Mouse (Mus musculus) spleen, adult 2 months (tissue): ENCODE measurements around the gene Fxyd7. TPM values are rescaled to one million over a fixed set of nuclear protein-coding genes. Genes with fewer than 3 reads are reported as not detected.

Source experiments
- DNase-seq, 2 experiments: peaks; one replicate each; pipeline versions ENCODE4 v3.0.0 to v3.0.0-alpha.2; 2012 to 2021; ENCODE audit warnings: low spot score in 2 of 2, low read depth in 1 of 2
- H3K27ac ChIP-seq: fragments of 200-500 bp; 2 replicates; pipeline ENCODE4 v1.5.1; 2012; ENCODE audit warnings: low read length, inconsistent platforms; ENCODE audit not compliant: insufficient read depth
- H3K27me3 ChIP-seq: fragments of 200-500 bp; 2 replicates; pipeline ENCODE4 v1.6.1; 2012; ENCODE audit warnings: mild to moderate bottlenecking, moderate library complexity, low read length, inconsistent platforms; ENCODE audit not compliant: control insufficient read depth, insufficient read depth
- H3K36me3 ChIP-seq: fragments of 200-500 bp; 2 replicates; pipeline ENCODE4 v1.6.1; 2012; ENCODE audit warnings: mild to moderate bottlenecking, low read length, inconsistent platforms; ENCODE audit not compliant: control insufficient read depth, insufficient read depth
- H3K4me1 ChIP-seq: fragments of 200-500 bp; 2 replicates; pipeline ENCODE4 v1.6.1; 2011; ENCODE audit warnings: inconsistent platforms; ENCODE audit not compliant: control insufficient read depth, insufficient read depth, insufficient read length
- H3K4me3 ChIP-seq: fragments of 200-500 bp; 2 replicates; pipeline ENCODE4 v1.5.1; 2011; ENCODE audit warnings: mild to moderate bottlenecking, inconsistent platforms; ENCODE audit not compliant: insufficient read depth, insufficient read length; ENCODE audit errors: extremely low read depth
- CTCF ChIP-seq: fragments of 200-500 bp; IDR thresholded peaks from 2 replicates; pipeline ENCODE4 v1.5.1; 2011; ENCODE audit warnings: mild to moderate bottlenecking, inconsistent platforms; ENCODE audit not compliant: insufficient read depth, insufficient read length, insufficient replicate concordance; ENCODE audit errors: extremely low read depth
- POLR2A ChIP-seq: fragments of 200-500 bp; IDR thresholded peaks from 2 replicates; pipeline ENCODE4 v1.6.1; 2011; ENCODE audit warnings: low read depth, low read length, inconsistent platforms
- WGBS: fragments of 180-500 bp; shearing (Covaris S2); methylation state at CpG from one replicate; pipeline ENCODE4 v1.1.7; 2018; 5-methylcytosine and 5-hydroxymethylcytosine counted together
- polyA plus RNA-seq: library from polyadenylated mRNA; depleted of rRNA; stranded (reverse); fragments of >200 nt; gene quantifications from 2 replicates; pipeline ENCODE4 v1.2.3, GENCODE M21; 2012

Fxyd7 gene
- polyA plus RNA-seq, 1 experiment = 1.2 TPM

GRCm38 (mm10) chr7:31094774-31095501 lies 43.7 kb upstream of the Fxyd7 start:
- Histone ChIP-seq H3K4me3 (no peak overlapping the region), H3K36me3 (no peaks in the 10 kb centered on the region), H3K27me3 (no peaks in the 10 kb centered on the region), H3K4me1 (peaks cover 2% of the 10 kb centered on the region; the same call in 1 of the 2 replicates), H3K27ac (no peak overlapping the region)
- peak; percentile 15 to 42 for DNase-seq
- TF ChIP-seq CTCF (no peak), POLR2A (no peak)
- WGBS = 22% methylated on average over 12 of the region's 12 CpGs

- TF ChIP-seq POLR2A = no peak
- no peak for TF ChIP-seq CTCF
- peak; percentile 49 to 73 for DNase-seq
- Histone ChIP-seq H3K27me3 (no peaks in the 10 kb centered on the region), H3K4me1 (peaks cover 17% of the 10 kb centered on the region), H3K4me3 (no peak overlapping the region), H3K36me3 (no peaks in the 10 kb centered on the region), H3K27ac (peak overlapping the region; percentile 86)
- 6% methylated on average over 2 of the region's 2 CpGs for WGBS
These were observed 38.5 kb upstream of the Fxyd7 start for GRCm38 (mm10) chr7:31089721-31090120.

GRCm38 (mm10) chr7:31088206-31088605 lies 36.9 kb upstream of the Fxyd7 start:
- no peaks in the 10 kb centered on the region for H3K36me3 ChIP-seq
- no peaks in the 10 kb centered on the region for H3K27me3 ChIP-seq
- peaks cover 17% of the 10 kb centered on the region for H3K4me1 ChIP-seq
- TF ChIP-seq POLR2A = no peak
- TF ChIP-seq CTCF = no peak
- DNase-seq = no peak
- H3K4me3 ChIP-seq = no peak overlapping the region
- WGBS = 81% methylated on average over 3 of the region's 3 CpGs
- H3K27ac ChIP-seq = peak overlapping the region; percentile 86; the same call in 1 of the 2 replicates

DNA sequence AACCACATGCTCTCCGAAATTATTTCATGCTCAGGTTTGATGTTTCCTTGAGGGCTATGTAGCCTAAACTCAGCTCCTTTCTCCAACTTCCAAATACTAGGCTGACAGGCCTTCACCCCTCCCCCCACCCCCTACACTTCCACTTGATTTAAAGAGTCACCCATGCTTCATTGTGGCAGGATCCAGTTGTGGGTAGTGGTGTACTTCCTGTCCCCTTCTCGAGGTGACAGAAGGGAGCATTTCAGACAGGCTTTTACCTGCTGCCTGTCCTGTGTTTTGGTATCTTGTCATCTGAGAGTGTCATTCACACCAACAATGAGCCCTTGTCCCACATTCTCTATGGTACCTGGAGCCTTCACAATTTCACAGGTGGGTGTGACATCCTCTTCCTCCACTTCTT lies 36.0 kb upstream of the Fxyd7 start:
- TF ChIP-seq CTCF (no peak), POLR2A (no peak)
- Histone ChIP-seq H3K27ac (peak overlapping the region; percentile 44), H3K36me3 (no peaks in the 10 kb centered on the region), H3K27me3 (no peaks in the 10 kb centered on the region), H3K4me3 (no peak overlapping the region), H3K4me1 (peaks cover 17% of the 10 kb centered on the region)
- DNase-seq = no peak
- 18% methylated on average over 2 of the region's 2 CpGs for WGBS

- peaks cover 17% of the 10 kb centered on the region for H3K4me1 ChIP-seq
- H3K27me3 ChIP-seq = no peaks in the 10 kb centered on the region
- DNase-seq = no peak
- no peak overlapping the region for H3K4me3 ChIP-seq
- TF ChIP-seq POLR2A (no peak), CTCF (no peak)
- H3K36me3 ChIP-seq = no peaks in the 10 kb centered on the region
- WGBS = 90% methylated on average over 9 of the region's 9 CpGs
- H3K27ac ChIP-seq = no peak overlapping the region
These were observed 35.0 kb upstream of the Fxyd7 start for GRCm38 (mm10) chr7:31086175-31086755.

GRCm38 (mm10) chr7:31085171-31085570 lies 33.9 kb upstream of the Fxyd7 start:
- Histone ChIP-seq H3K4me1 (peaks cover 17% of the 10 kb centered on the region), H3K27me3 (no peaks in the 10 kb centered on the region), H3K36me3 (no peaks in the 10 kb centered on the region), H3K27ac (no peak overlapping the region), H3K4me3 (no peak overlapping the region)
- TF ChIP-seq CTCF = no peak
- no peak for TF ChIP-seq POLR2A
- DNase-seq = no peak
- 59% methylated on average over 3 of the region's 3 CpGs for WGBS

GRCm38 (mm10) chr7:31084140-31084539 lies 32.9 kb upstream of the Fxyd7 start:
- no peak overlapping the region for H3K27ac ChIP-seq
- TF ChIP-seq POLR2A (no peak), CTCF (no peak)
- 66% methylated on average over 9 of the region's 9 CpGs for WGBS
- H3K4me3 ChIP-seq = no peak overlapping the region
- no peaks in the 10 kb centered on the region for H3K27me3 ChIP-seq
- H3K4me1 ChIP-seq = peaks cover 9% of the 10 kb centered on the region
- DNase-seq = no peak
- H3K36me3 ChIP-seq = no peaks in the 10 kb centered on the region
